Mouse (Mus musculus) midbrain, embryonic 11.5 days (tissue): ENCODE measurements at regions not wholly inside any gene's neighbourhood (a gene's known extent, or its start where the extent isn't known, plus 50 kb on each side); places are given as distances from the start of the nearest gene placed in this dataset.

Experiments
- ATAC-seq: fragments of 200-750 bp; cut with Nextera tagmentation; 2 replicates; pipeline ENCODE4 v1.8.0; 2017; ENCODE audit warnings: moderate TSS enrichment, moderate library complexity; ENCODE audit not compliant: low FRiP score
- DNase-seq: peaks from one replicate; pipeline ENCODE4 v3.0.0; 2015; ENCODE audit warnings: low spot score; ENCODE audit errors: missing footprints
- H3K27ac ChIP-seq: fragments of 300-500 bp; sonication (generic); 2 replicates; pipeline ENCODE4 v1.5.1; 2014; ENCODE audit warnings: low read depth, low read length
- H3K27me3 ChIP-seq: fragments of 300-500 bp; sonication (generic); 2 replicates; pipeline ENCODE4 v1.6.1; 2014; ENCODE audit warnings: mild to moderate bottlenecking, low read length, moderate library complexity, mixed read lengths; ENCODE audit not compliant: control insufficient read depth, insufficient read depth
- H3K36me3 ChIP-seq: fragments of 300-500 bp; sonication (generic); 2 replicates; pipeline ENCODE4 v1.6.1; 2014; ENCODE audit warnings: mild to moderate bottlenecking, low read length, moderate library complexity, mixed read lengths; ENCODE audit not compliant: control insufficient read depth, insufficient read depth
- H3K4me1 ChIP-seq: fragments of 300-500 bp; sonication (generic); 2 replicates; pipeline ENCODE4 v1.6.1; 2014; ENCODE audit warnings: low read length; ENCODE audit not compliant: control insufficient read depth, insufficient read depth
- H3K4me2 ChIP-seq: fragments of 300-500 bp; sonication (generic); 2 replicates; pipeline ENCODE4 v1.6.1; 2014; ENCODE audit warnings: mild to moderate bottlenecking, moderate library complexity
- H3K4me3 ChIP-seq: fragments of 300-500 bp; sonication (generic); 2 replicates; pipeline ENCODE4 v1.5.1; 2014; ENCODE audit warnings: low read depth, low read length
- H3K9ac ChIP-seq: fragments of 300-500 bp; sonication (generic); 2 replicates; pipeline ENCODE4 v1.6.1; 2014; ENCODE audit warnings: low read length
- H3K9me3 ChIP-seq: fragments of 300-500 bp; sonication (generic); 2 replicates; pipeline ENCODE4 v1.6.1; 2016; ENCODE audit warnings: low read length; ENCODE audit not compliant: control insufficient read depth
- WGBS: fragments of 180-500 bp; shearing (Covaris S2); extraction: QIAGEN DNeasy Blood & Tissue Kit; methylation state at CpG from one replicate; pipeline ENCODE4 v1.1.7; 2014; 5-methylcytosine and 5-hydroxymethylcytosine counted together

DNA sequence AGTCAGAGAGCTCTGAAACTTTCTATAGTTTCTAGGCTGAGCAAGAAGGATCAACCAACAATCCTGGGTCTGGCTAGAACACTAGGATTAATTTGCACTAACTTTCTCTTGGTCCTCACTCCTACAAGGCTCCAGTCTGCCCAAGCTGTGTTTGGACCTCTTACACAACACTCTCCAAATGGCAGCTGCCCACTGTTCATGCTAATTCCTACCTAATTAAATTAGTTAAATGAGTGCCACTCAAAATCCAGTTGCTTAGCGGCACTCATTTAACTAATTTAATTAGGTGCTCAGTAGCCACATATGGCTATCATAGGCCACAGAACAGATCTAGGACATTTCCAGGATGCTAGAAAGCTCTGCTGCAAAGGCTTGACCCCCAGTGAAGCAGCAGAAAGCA lies 59.9 kb upstream of the Slc25a36 start:
- Histone ChIP-seq H3K9ac (no peak overlapping the region), H3K27ac (no peak overlapping the region), H3K27me3 (no peaks in the 10 kb centered on the region), H3K36me3 (no peaks in the 10 kb centered on the region), H3K4me2 (no peak overlapping the region), H3K9me3 (no peaks in the 10 kb centered on the region), H3K4me3 (no peak overlapping the region), H3K4me1 (no peaks in the 10 kb centered on the region)
- WGBS = 92% methylated on average over 1 of the region's 1 CpGs
- ATAC-seq (no peak), DNase-seq (no peak)

DNA sequence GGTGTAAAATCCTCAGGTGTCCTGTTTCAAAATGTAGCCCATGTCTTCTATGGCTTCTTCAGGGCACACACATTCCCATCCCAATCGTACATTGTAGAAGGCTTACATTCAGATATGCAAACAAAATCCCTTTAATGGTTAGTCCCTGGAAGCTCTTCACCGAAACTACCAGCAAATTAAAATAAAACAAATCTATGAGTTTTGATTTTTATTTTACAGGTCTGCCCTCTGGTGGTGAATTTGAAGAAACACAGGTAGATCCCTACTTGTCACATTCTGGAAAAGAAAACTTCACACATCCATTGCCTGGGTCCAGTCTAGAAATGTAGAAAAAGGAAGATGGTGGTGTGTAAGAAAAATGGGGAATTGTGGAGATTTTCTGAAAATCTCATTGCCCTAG lies 51.5 kb upstream of the Slc25a36 start:
- DNase-seq (peak; percentile 80), ATAC-seq (no peak)
- H3K4me3 ChIP-seq = no peak overlapping the region
- H3K36me3 ChIP-seq = no peaks in the 10 kb centered on the region
- H3K27ac ChIP-seq = no peak overlapping the region
- H3K27me3 ChIP-seq = no peaks in the 10 kb centered on the region
- H3K4me1 ChIP-seq = no peaks in the 10 kb centered on the region
- no peak overlapping the region for H3K4me2 ChIP-seq
- 36% methylated on average over 2 of the region's 2 CpGs for WGBS
- H3K9me3 ChIP-seq = no peaks in the 10 kb centered on the region
- H3K9ac ChIP-seq = no peak overlapping the region
